In genomic region chr2:62087566-62087965, GRCm38 (mm10) we compare ENCODE assay signal across 24 mouse cellular contexts. TPM values are rescaled to one million over a fixed set of nuclear protein-coding genes. Genes with fewer than 3 reads are reported as not detected.
DNase-seq lines count a peak whose midpoint lies in the region; ATAC-seq lines count a peak whose summit lies in the region.
"Had no signal": no experiment of that assay in that cellular context is flagged by ENCODE, and none has a peak within 500 bp of the region (broad histone marks: within the 10 kb centered on the region; RNA-seq: fewer than 3 reads in every experiment).

No protein-coding gene starts in this region.

- ATAC-seq in cerebellum, adult (ENCODE audit: insufficient number of reproducible peaks, low FRiP score, low TSS enrichment): peak; percentile 45; the same call in 1 of the 2 replicates
- peak; percentile 66 for ATAC-seq in lung, embryonic 16.5 days (ENCODE audit: low read depth)
- ATAC-seq: forebrain, embryonic 13.5 days; forebrain, embryonic 16.5 days; hindbrain, postnatal 0 days; inflammation-experienced regulatory T-cells, adult 6 months; intestine, embryonic 16.5 days had no signal

- 44% methylated on average over 3 of the region's 3 CpGs for WGBS in lung, embryonic 16.5 days

- DNase-seq in cerebellum, adult 11-12 months: no peak
- DNase-seq in cerebellum, postnatal 14 days: peak; percentile 67 to 75
- DNase-seq in cerebellum, postnatal 4 days (ENCODE audit: low spot score in 2 of 2): no peak
- DNase-seq in lung, postnatal 25 days (ENCODE audit: low spot score): no peak
- no peak for DNase-seq in spleen, postnatal 14 days (ENCODE audit: low spot score in 2 of 2)
- DNase-seq: adrenal gland, postnatal 10 days; adrenal gland, postnatal 36 days; cerebellum, adult 8-10 months; gastrocnemius, postnatal 10 days; gastrocnemius, postnatal 36 days; heart, adult 2 months; heart, postnatal 14 days; heart, postnatal 4 days had no signal

- no peaks in the 10 kb centered on the region for H3K9me3 ChIP-seq in lung, embryonic 16.5 days (ENCODE audit: control insufficient read depth, low read length)
- H3K9me3 ChIP-seq: forebrain, embryonic 10.5 days; forebrain, embryonic 13.5 days; heart, embryonic 10.5 days; heart, embryonic 13.5 days had no signal

- no peaks in the 10 kb centered on the region for H3K4me1 ChIP-seq in lung, embryonic 16.5 days (replicated peaks; ENCODE audit: control insufficient read depth, insufficient read depth, low read length)
- H3K4me1 ChIP-seq: heart, embryonic 10.5 days; heart, embryonic 13.5 days had no signal

- H3K4me2 ChIP-seq in lung, embryonic 16.5 days (ENCODE audit: low read depth, low read length): no peak overlapping the region
- H3K4me2 ChIP-seq: forebrain, embryonic 13.5 days; heart, embryonic 13.5 days; hindbrain, embryonic 14.5 days had no signal

- H3K4me3 ChIP-seq in lung, embryonic 16.5 days (ENCODE audit: low read length): no peak overlapping the region
- H3K4me3 ChIP-seq: forebrain, embryonic 10.5 days; forebrain, embryonic 13.5 days; heart, adult 2 months; heart, embryonic 10.5 days; heart, embryonic 13.5 days had no signal

- no peak overlapping the region for H3K27ac ChIP-seq in lung, embryonic 16.5 days (ENCODE audit: low read length)
- H3K27ac ChIP-seq: forebrain, embryonic 13.5 days; heart, adult 2 months; heart, embryonic 10.5 days; heart, embryonic 13.5 days; hindbrain, embryonic 14.5 days; hindbrain, postnatal 0 days had no signal

- H3K36me3 ChIP-seq in lung, embryonic 16.5 days (ENCODE audit: control insufficient read depth, insufficient read depth, low read length): no peaks in the 10 kb centered on the region
- H3K36me3 ChIP-seq: forebrain, embryonic 10.5 days; heart, embryonic 10.5 days; heart, embryonic 13.5 days had no signal

- H3K9ac ChIP-seq in lung, embryonic 16.5 days (ENCODE audit: low read length): no peak overlapping the region
- H3K9ac ChIP-seq: forebrain, embryonic 13.5 days; heart, embryonic 13.5 days; hindbrain, embryonic 14.5 days had no signal

- H3K27me3 ChIP-seq in lung, embryonic 16.5 days (ENCODE audit: control insufficient read depth, insufficient read depth, low read depth, low read length): no peaks in the 10 kb centered on the region
- H3K27me3 ChIP-seq: forebrain, embryonic 13.5 days; heart, embryonic 13.5 days had no signal

RNA-seq across cellular contexts. Expression of gene Slc4a10, which starts 41.3 kb away (rescaled TPM):
- polyA plus RNA-seq in lung, embryonic 16.5 days (2015; fragmentation: Nextera tagmentation; extraction: Ambion mirVana): 0.03 and 0.35 TPM in 2 replicates

Comparison
In these comparisons a context has a peak if more than half of its experiments do, and no peak if none do; other contexts are left out.
1. DNase-seq: peak in cerebellum, postnatal 14 days (2 of 2); none in cerebellum, adult 11-12 months (single experiment), cerebellum, postnatal 4 days (0 of 2), lung, postnatal 25 days (single experiment) and spleen, postnatal 14 days (0 of 2).